Comparison of ENCODE assay signal across 18 mouse cellular contexts in genomic region chr10:75118444-75118843, GRCm38 (mm10). TPM values are rescaled to one million over a fixed set of nuclear protein-coding genes. Genes with fewer than 3 reads are reported as not detected.
DNase-seq lines count a peak whose midpoint lies in the region; ATAC-seq and TF ChIP-seq lines count a peak whose summit lies in the region.
"Had no signal": no experiment of that assay in that cellular context is flagged by ENCODE, and none has a peak within 500 bp of the region (broad histone marks: within the 10 kb centered on the region; RNA-seq: fewer than 3 reads in every experiment).

No protein-coding gene starts in this region.

- H3K9me3 ChIP-seq in limb, embryonic 14.5 days (ENCODE audit: control insufficient read depth, low read length), result no peaks in the 10 kb centered on the region
- no peaks in the 10 kb centered on the region for H3K9me3 ChIP-seq in limb, embryonic 10.5 days (replicated peaks)
- no peaks in the 10 kb centered on the region for H3K9me3 ChIP-seq in neural tube, embryonic 15.5 days (replicated peaks)
- H3K9me3 ChIP-seq: embryonic facial prominence, embryonic 12.5 days; liver, embryonic 13.5 days; lung, embryonic 15.5 days; megakaryocyte, embryonic 14.5 days had no signal

- no peak overlapping the region for H3K4me2 ChIP-seq in limb, embryonic 14.5 days (replicated peaks; ENCODE audit: low read depth, low read length, severe bottlenecking)
- H3K4me2 ChIP-seq in neural tube, embryonic 15.5 days, result no peak overlapping the region
- H3K4me2 ChIP-seq: embryonic facial prominence, embryonic 12.5 days; liver, embryonic 13.5 days; lung, embryonic 15.5 days had no signal

- TF ChIP-seq POLR2A in limb, embryonic 14.5 days (IDR thresholded peaks at IDR 0.05; ENCODE audit: borderline replicate concordance, extremely low read depth, insufficient read depth, insufficient read length), result no peak

- H3K9ac ChIP-seq in limb, embryonic 14.5 days (ENCODE audit: low read depth, low read length, severe bottlenecking), result no peak overlapping the region
- no peak overlapping the region for H3K9ac ChIP-seq in neural tube, embryonic 15.5 days (replicated peaks)
- H3K9ac ChIP-seq: embryonic facial prominence, embryonic 12.5 days; liver, embryonic 13.5 days; lung, embryonic 15.5 days had no signal

- DNase-seq in frontal cortex, postnatal 14 days (ENCODE audit: low spot score in 2 of 2), result no peak
- DNase-seq in limb, embryonic 14.5 days (ENCODE audit: low spot score), result peak; percentile 30
- no peak for DNase-seq in limb, embryonic 10.5 days (ENCODE audit: low spot score)
- peak; percentile 26 for DNase-seq in urinary bladder, postnatal 14 days (ENCODE audit: low spot score)
- no peak for DNase-seq in urinary bladder, adult 2 months (ENCODE audit: low spot score)
- no peak for DNase-seq in layer of hippocampus, adult 9-11 months
- DNase-seq: cerebellum, adult 9-10 months; kidney, postnatal 14 days; liver, embryonic 13.5 days; midbrain, embryonic 14.5 days; thymus, postnatal 14 days had no signal

- WGBS in limb, embryonic 14.5 days, result 62% methylated on average over 6 of the region's 6 CpGs
- WGBS in limb, embryonic 10.5 days, result 91% methylated on average over 6 of the region's 6 CpGs
- WGBS in neural tube, embryonic 15.5 days, result 86% methylated on average over 6 of the region's 6 CpGs

- no peak overlapping the region for H3K27ac ChIP-seq in limb, embryonic 14.5 days (replicated peaks; ENCODE audit: low read depth, low read length)
- no peak overlapping the region for H3K27ac ChIP-seq in limb, embryonic 10.5 days
- no peak overlapping the region for H3K27ac ChIP-seq in neural tube, embryonic 15.5 days (replicated peaks)
- H3K27ac ChIP-seq: embryonic facial prominence, embryonic 12.5 days; left cerebral cortex, adult 2 months; liver, embryonic 13.5 days; lung, embryonic 15.5 days had no signal

- ATAC-seq in frontal cortex, adult (ENCODE audit: low TSS enrichment), result peak; percentile 51
- ATAC-seq in limb, embryonic 14.5 days (ENCODE audit: low FRiP score, low read depth), result no peak
- ATAC-seq in neural tube, embryonic 15.5 days (ENCODE audit: low FRiP score), result no peak
- ATAC-seq: forebrain, embryonic 16.5 days had no signal

- H3K27me3 ChIP-seq in limb, embryonic 14.5 days (ENCODE audit: control insufficient read depth, insufficient read depth, low read length), result no peaks in the 10 kb centered on the region
- no peaks in the 10 kb centered on the region for H3K27me3 ChIP-seq in limb, embryonic 10.5 days (ENCODE audit: low read depth, poor library complexity, severe bottlenecking)
- no peaks in the 10 kb centered on the region for H3K27me3 ChIP-seq in neural tube, embryonic 15.5 days (replicated peaks)
- H3K27me3 ChIP-seq: embryonic facial prominence, embryonic 12.5 days; liver, embryonic 13.5 days; lung, embryonic 15.5 days; megakaryocyte, embryonic 14.5 days had no signal

- no peaks in the 10 kb centered on the region for H3K36me3 ChIP-seq in limb, embryonic 14.5 days (ENCODE audit: control insufficient read depth, insufficient read depth, low read length)
- no peaks in the 10 kb centered on the region for H3K36me3 ChIP-seq in limb, embryonic 10.5 days
- no peaks in the 10 kb centered on the region for H3K36me3 ChIP-seq in neural tube, embryonic 15.5 days
- H3K36me3 ChIP-seq: embryonic facial prominence, embryonic 12.5 days; liver, embryonic 13.5 days; lung, embryonic 15.5 days had no signal

- no peak overlapping the region for H3K4me3 ChIP-seq in limb, embryonic 14.5 days (replicated peaks; ENCODE audit: low read length)
- H3K4me3 ChIP-seq in limb, embryonic 10.5 days, result no peak overlapping the region
- no peak overlapping the region for H3K4me3 ChIP-seq in neural tube, embryonic 15.5 days (replicated peaks)
- H3K4me3 ChIP-seq: embryonic facial prominence, embryonic 12.5 days; left cerebral cortex, adult 2 months; liver, embryonic 13.5 days; lung, embryonic 15.5 days; megakaryocyte, embryonic 14.5 days had no signal

- H3K4me1 ChIP-seq in limb, embryonic 14.5 days (ENCODE audit: control insufficient read depth, insufficient read depth, low read length), result peaks cover 32% of the 10 kb centered on the region
- H3K4me1 ChIP-seq in limb, embryonic 10.5 days, result peaks cover 20% of the 10 kb centered on the region
- H3K4me1 ChIP-seq in neural tube, embryonic 15.5 days, result peaks cover 41% of the 10 kb centered on the region

RNA-seq across cellular contexts. Expression of gene Bcr, which starts 58.1 kb away (rescaled TPM):
- 26.8 and 30.7 TPM in 2 replicates for polyA plus RNA-seq in limb, embryonic 14.5 days (2012; rRNA removed)
- 10.0 and 11.3 TPM in 2 replicates for polyA plus RNA-seq in limb, embryonic 14.5 days (2014; fragmentation: Nextera tagmentation; extraction: Ambion mirVana)
- polyA plus RNA-seq in limb, embryonic 10.5 days (2016; fragmentation: Nextera tagmentation; extraction: Ambion mirVana), result 7.0 and 7.6 TPM in 2 replicates
- polyA plus RNA-seq in urinary bladder, adult 2 months (2012; rRNA removed), result 35.5 and 39.5 TPM in 2 replicates
- polyA plus RNA-seq in neural tube, embryonic 15.5 days (2015; fragmentation: Nextera tagmentation; extraction: Ambion mirVana), result 13.9 and 15.6 TPM in 2 replicates

Comparison
In these comparisons a context has a peak if more than half of its experiments do, and no peak if none do; other contexts are left out.
1. DNase-seq: peak in limb, embryonic 14.5 days (single experiment) and urinary bladder, postnatal 14 days (single experiment); none in frontal cortex, postnatal 14 days (0 of 2), limb, embryonic 10.5 days (single experiment), urinary bladder, adult 2 months (single experiment) and layer of hippocampus, adult 9-11 months (single experiment).